Mouse (Mus musculus): Measurements from ENCODE around the gene Reps1.

GRCm38 (mm10) chr10:18147224-18147623 lies 91.6 kb downstream of the Reps1 start:
- TF ChIP-seq GATA1 (IDR thresholded peaks at IDR 0.05; ENCODE audit: borderline replicate concordance, low read length): no peak
- TF ChIP-seq FLI1 (IDR thresholded peaks at IDR 0.05; ENCODE audit: low read length): no peak
